Mouse (Mus musculus): ENCODE data around the gene Ggt6.

DNA sequence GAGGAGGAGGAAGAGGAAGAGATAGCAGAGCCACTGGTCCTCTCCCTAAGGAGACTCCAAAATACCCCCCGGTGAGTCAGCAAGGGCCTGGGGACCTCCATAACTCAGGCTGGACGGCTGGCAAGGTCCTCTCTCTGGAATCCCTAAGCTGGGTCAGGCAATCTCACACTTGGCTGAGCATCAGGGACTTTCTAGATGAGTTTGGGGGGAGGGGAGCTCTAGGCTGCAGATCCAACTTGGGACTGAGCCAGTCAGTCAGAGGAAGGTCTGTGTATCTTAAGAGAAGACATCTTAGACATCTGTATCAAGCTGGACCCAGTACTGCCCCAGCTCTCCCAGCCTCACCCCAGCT is 344 bp downstream of the Ggt6 start:
- TF ChIP-seq CTCF (IDR thresholded peaks at IDR 0.05; ENCODE audit: control insufficient read depth, insufficient read depth, insufficient read length) (no peak), FOSL1 (IDR thresholded peaks at IDR 0.05; ENCODE audit: insufficient read depth, low read length, poor library complexity, severe bottlenecking) (no peak), MAX (IDR thresholded peaks at IDR 0.05) (no peak), MYOD1 (IDR thresholded peaks at IDR 0.05; ENCODE audit: control insufficient read depth, insufficient read length, low read depth) (no peak)

Measured in C2C12 (cell line).